Mouse (Mus musculus) heart, postnatal 0 days (tissue): ENCODE data around the gene Mbd3.

Experiments used
- CTCF ChIP-seq: IDR thresholded peaks from 2 replicates; pipeline ENCODE4 v1.5.1; 2016; ENCODE audit warnings: antibody characterized with exemption, control low read depth, low read depth
- EP300 ChIP-seq: IDR thresholded peaks from 2 replicates; pipeline ENCODE4 v1.6.1; 2016; ENCODE audit warnings: antibody characterized with exemption, low read depth

DNA sequence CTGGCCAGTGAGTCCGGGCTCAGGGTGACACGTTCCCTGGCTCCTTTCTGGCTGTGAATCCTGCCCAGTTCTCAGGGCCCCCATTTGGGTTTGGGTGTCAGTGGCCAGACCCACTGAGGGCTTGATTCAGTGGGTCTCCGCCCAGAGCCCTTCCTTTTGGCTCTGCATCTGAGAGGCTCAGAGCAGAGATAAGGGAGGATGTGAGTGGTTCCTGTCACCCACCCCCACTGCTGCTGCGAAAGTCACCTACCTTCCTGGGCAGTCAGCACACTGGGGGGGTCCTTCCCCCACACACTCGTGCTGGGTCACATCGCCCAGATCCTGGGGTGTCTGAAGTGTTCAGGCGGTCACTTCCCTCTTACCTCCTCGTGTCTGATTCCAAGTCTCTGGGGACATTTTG lies 46.6 kb downstream of the Mbd3 start:
- TF ChIP-seq CTCF, result no peak
- TF ChIP-seq EP300, result no peak
